Mouse (Mus musculus) liver, postnatal 0 days (tissue): ENCODE data around the gene Mbnl2. TPM values are rescaled to one million over a fixed set of nuclear protein-coding genes. Genes with fewer than 3 reads are reported as not detected.

Experiments used
- ATAC-seq: fragments of 200-750 bp; cut with Nextera tagmentation; 2 replicates; pipeline ENCODE4 v1.8.0; 2017; ENCODE audit warnings: mild to moderate bottlenecking, moderate library complexity
- DNase-seq: peaks from one replicate; pipeline ENCODE4 v3.0.0-alpha.2; 2016
- H3K27ac ChIP-seq: fragments of 300-500 bp; sonication (generic); 2 replicates; pipeline ENCODE4 v1.5.1; 2014; ENCODE audit warnings: antibody characterized with exemption, moderate library complexity, mild to moderate bottlenecking, low read depth
- H3K27me3 ChIP-seq: fragments of 300-500 bp; sonication (generic); 2 replicates; pipeline ENCODE4 v1.6.1; 2014; ENCODE audit warnings: low read length, control low read depth, mixed read lengths; ENCODE audit not compliant: insufficient read depth
- H3K36me3 ChIP-seq: fragments of 300-500 bp; sonication (generic); replicated peaks from 2 replicates; pipeline ENCODE4 v1.6.1; 2014; ENCODE audit warnings: mild to moderate bottlenecking, control low read depth, low read length, moderate library complexity, mixed read lengths; ENCODE audit not compliant: insufficient read depth
- H3K4me1 ChIP-seq: fragments of 300-500 bp; sonication (generic); 2 replicates; pipeline ENCODE4 v1.6.1; 2014; ENCODE audit warnings: antibody characterized with exemption, mild to moderate bottlenecking, control low read depth; ENCODE audit not compliant: insufficient read depth
- H3K4me2 ChIP-seq: fragments of 300-500 bp; sonication (generic); 2 replicates; pipeline ENCODE4 v1.6.1; 2014; ENCODE audit warnings: low read depth, mild to moderate bottlenecking, low read length, moderate library complexity, mixed read lengths
- H3K4me3 ChIP-seq: fragments of 300-500 bp; sonication (generic); 2 replicates; pipeline ENCODE4 v1.5.1; 2014; ENCODE audit warnings: low read depth, low read length
- H3K9ac ChIP-seq: fragments of 300-500 bp; sonication (generic); replicated peaks from 2 replicates; pipeline ENCODE4 v1.6.1; 2014; ENCODE audit warnings: mild to moderate bottlenecking, moderate library complexity
- H3K9me3 ChIP-seq: fragments of 300-500 bp; sonication (generic); 2 replicates; pipeline ENCODE4 v1.6.1; 2016; ENCODE audit warnings: mild to moderate bottlenecking, control low read depth, low read length, mixed read lengths
- CTCF ChIP-seq: sonication (generic); IDR thresholded peaks from 2 replicates; pipeline ENCODE4 v1.5.1; 2016; ENCODE audit warnings: antibody characterized with exemption, low read depth
- EP300 ChIP-seq: IDR thresholded peaks from 2 replicates; pipeline ENCODE4 v1.6.1; 2016; ENCODE audit warnings: antibody characterized with exemption, low read depth, mild to moderate bottlenecking
- WGBS: fragments of 180-500 bp; shearing (Covaris S2); extraction: QIAGEN DNeasy Blood & Tissue Kit; methylation state at CpG from one replicate; pipeline ENCODE4 v1.1.7; 2014; ENCODE audit not compliant: insufficient replicate concordance; 5-methylcytosine and 5-hydroxymethylcytosine counted together
- polyA plus RNA-seq: library from polyadenylated mRNA; unstranded; fragments of >200 nt; fragmentation: Nextera tagmentation; extraction: Ambion mirVana; gene quantifications from 2 replicates; pipeline ENCODE4 v1.2.1, GENCODE M21; 2015

Gene Mbnl2
- polyA plus RNA-seq, 1 experiment from 2014 or later = 16.9 TPM

DNA sequence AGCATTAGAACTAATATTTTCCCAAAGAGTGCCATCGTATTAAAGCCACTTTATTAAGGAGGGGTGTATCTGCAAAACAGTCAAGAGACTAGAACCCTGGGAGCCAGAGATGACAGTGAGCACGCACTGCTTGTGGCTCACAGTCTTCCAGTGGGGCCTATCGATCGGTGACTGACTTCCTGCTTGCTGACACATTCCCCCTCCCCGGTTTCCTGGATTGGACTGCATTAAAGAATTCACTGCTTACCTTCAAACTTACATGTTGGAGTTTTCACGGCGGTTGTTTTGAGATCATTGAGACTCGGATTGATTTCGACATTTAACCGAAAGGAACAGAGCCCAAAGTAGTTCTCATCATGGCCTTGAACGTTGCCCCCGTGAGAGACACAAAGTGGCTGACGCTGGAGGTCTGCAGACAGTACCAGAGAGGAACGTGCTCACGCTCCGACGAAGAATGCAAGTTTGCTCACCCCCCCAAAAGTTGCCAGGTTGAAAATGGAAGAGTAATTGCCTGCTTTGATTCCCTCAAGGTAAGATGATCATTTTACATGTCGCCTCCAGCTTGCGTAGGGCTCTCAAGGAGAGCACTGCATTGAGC lies 49.5 kb downstream of the Mbnl2 start:
- no peaks in the 10 kb centered on the region for H3K27me3 ChIP-seq
- ATAC-seq (no peak), DNase-seq (no peak)
- 0 out of 2 replicates have a peak overlapping the region, but pooled peaks have one; percentile 23 for H3K27ac ChIP-seq
- no peak overlapping the region for H3K4me3 ChIP-seq
- 47% methylated on average over 19 of the region's 19 CpGs for WGBS
- H3K36me3 ChIP-seq = peaks cover 6% of the 10 kb centered on the region; the same call in 1 of the 2 replicates
- H3K9ac ChIP-seq = no peak overlapping the region
- TF ChIP-seq CTCF = no peak
- TF ChIP-seq EP300 = no peak
- no peaks in the 10 kb centered on the region for H3K9me3 ChIP-seq
- H3K4me1 ChIP-seq = peaks cover 16% of the 10 kb centered on the region
- H3K4me2 ChIP-seq = 0 out of 2 replicates have a peak overlapping the region, but pooled peaks have one; percentile 20

DNA sequence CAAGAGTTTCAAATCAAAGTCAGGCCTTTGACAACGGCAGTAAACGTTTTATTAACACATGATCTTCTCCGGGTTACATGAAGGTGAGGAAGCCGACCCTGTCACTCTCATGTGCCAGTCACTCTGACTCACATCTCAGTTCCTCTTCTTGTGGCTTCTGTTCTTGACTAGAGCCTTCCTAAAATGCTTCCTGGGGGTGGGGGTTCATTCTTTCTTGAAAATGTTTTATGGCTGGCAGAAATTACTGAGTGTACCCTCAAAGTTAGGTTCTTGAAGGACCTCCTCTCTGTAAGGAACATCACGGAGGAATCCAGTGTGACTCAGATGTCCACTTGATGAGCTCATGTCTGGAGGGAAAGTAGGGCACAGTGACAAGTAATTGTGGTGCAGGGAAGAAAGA lies 50.2 kb downstream of the Mbnl2 start:
- Histone ChIP-seq H3K27me3 (no peaks in the 10 kb centered on the region), H3K27ac (no peak overlapping the region), H3K4me3 (no peak overlapping the region), H3K9ac (no peak overlapping the region), H3K4me1 (peaks cover 16% of the 10 kb centered on the region), H3K4me2 (no peak overlapping the region), H3K36me3 (peaks cover 7% of the 10 kb centered on the region; the same call in 1 of the 2 replicates), H3K9me3 (no peaks in the 10 kb centered on the region)
- ATAC-seq (peak; percentile 30; the same call in 1 of the 2 replicates), DNase-seq (no peak)
- WGBS = 31% methylated on average over 5 of the region's 5 CpGs
- no peak for TF ChIP-seq EP300
- TF ChIP-seq CTCF = no peak

DNA sequence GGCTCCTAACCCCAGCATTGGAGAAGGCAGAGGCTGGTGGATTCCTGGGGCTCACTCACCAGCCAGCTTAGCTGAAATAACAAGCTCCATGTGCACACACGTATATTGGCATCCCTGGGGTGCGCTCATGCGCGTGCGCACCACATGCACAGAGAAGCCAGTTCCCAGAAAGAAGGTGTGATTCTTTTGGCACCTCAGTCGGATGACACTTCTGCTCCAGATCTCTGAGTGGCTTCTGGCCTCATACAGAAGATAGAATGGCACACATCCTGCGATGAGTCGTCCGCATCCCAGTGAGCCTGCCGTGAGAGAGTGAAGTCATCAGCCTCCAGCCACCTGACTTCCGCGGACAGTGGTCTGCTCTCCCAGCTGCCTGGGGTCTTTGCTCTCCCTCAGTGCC lies 55.0 kb downstream of the Mbnl2 start:
- Histone ChIP-seq H3K4me3 (no peak overlapping the region), H3K4me1 (peaks cover 12% of the 10 kb centered on the region; the same call in 1 of the 2 replicates), H3K27me3 (no peaks in the 10 kb centered on the region), H3K4me2 (no peak overlapping the region), H3K9me3 (no peaks in the 10 kb centered on the region), H3K27ac (no peak overlapping the region), H3K36me3 (peaks cover 8% of the 10 kb centered on the region; the same call in 1 of the 2 replicates), H3K9ac (no peak overlapping the region)
- ATAC-seq (no peak), DNase-seq (no peak)
- TF ChIP-seq CTCF = no peak
- WGBS = 75% methylated on average over 12 of the region's 12 CpGs

DNA sequence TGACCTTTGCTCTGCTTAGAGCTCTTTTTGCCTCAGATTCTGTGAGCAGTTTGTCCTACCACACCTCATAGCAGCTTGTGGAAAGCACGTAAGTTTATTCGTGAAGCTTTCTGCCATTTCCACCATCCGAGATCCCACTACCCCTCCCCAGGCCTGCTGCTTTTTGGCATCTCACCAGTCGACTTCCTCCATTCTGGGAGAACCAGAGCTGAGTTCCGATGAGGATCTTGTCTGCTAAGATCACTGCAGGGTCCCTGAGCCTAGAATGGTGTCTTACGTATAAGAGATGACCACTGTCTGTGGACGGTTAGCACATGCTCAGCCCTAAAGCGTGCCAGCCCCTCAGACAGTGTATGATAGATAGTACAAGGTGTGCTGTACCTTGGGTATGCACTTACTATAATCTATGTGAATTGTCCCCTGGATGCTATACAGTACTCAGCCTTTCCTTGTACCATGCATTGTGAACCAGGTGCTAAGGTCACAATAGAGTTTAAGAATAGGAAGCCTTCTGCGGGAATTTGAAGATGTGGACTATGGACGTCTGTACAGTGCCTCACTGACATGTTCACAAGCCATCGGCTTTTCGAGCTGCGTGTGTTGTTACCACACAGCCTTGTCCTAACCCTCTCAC lies 55.5 kb downstream of the Mbnl2 start:
- Histone ChIP-seq H3K4me1 (peaks cover 10% of the 10 kb centered on the region), H3K9ac (no peak overlapping the region), H3K27me3 (no peaks in the 10 kb centered on the region), H3K9me3 (no peaks in the 10 kb centered on the region), H3K4me2 (no peak overlapping the region), H3K27ac (no peak overlapping the region), H3K36me3 (peaks cover 8% of the 10 kb centered on the region; the same call in 1 of the 2 replicates), H3K4me3 (no peak overlapping the region)
- DNase-seq (no peak), ATAC-seq (no peak)
- TF ChIP-seq CTCF (no peak), EP300 (no peak)
- WGBS = 80% methylated on average over 13 of the region's 13 CpGs

DNA sequence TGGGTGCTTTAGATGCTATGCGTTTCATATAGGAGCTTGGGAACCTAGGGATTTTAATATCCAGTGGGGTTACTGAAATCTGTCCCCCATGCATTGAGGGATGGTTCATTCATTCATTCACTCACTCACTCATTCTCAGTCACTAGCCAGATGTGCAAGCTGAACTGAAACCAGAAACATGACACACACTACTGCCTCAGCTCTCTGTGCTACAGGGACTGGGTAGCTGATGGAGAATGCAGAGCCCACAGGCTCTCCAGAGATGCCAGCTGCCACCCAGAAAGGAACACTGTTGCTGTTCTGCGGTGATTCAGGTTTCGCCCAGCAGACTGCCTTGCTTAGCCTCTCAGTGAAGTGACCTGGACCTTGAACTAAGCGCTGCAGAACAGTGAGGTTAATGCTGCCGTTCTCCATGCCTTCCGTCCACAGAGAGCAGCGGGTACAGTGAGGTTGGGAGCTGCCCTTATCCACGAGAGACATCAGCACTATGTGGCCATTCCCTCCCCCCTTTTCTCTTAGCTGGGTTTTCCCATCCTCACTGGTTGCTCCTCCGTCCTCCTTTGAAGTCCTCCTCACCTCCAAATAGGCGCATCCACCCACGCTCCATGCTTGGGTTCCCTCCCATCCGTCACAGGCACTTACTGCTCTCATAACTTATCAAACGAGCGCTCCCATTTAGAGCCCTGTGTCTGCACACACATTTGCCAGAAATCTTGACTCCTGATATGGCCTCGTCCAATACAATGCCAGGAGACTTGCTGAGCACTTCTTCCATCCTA lies 58.2 kb downstream of the Mbnl2 start:
- 70% methylated on average over 15 of the region's 15 CpGs for whole genome bisulfite sequencing
- H3K27me3 ChIP-seq = no peaks in the 10 kb centered on the region
- H3K9ac ChIP-seq = no peak overlapping the region
- no peak overlapping the region for H3K27ac ChIP-seq
- DNase-seq (no peak), ATAC-seq (peak; percentile 36; the same call in 1 of the 2 replicates)
- H3K4me1 ChIP-seq = peaks cover 21% of the 10 kb centered on the region
- no peaks in the 10 kb centered on the region for H3K9me3 ChIP-seq
- H3K4me2 ChIP-seq = no peak overlapping the region
- no peak overlapping the region for H3K4me3 ChIP-seq
- H3K36me3 ChIP-seq = peaks cover 4% of the 10 kb centered on the region; the same call in 1 of the 2 replicates
- TF ChIP-seq CTCF (no peak), EP300 (no peak)

DNA sequence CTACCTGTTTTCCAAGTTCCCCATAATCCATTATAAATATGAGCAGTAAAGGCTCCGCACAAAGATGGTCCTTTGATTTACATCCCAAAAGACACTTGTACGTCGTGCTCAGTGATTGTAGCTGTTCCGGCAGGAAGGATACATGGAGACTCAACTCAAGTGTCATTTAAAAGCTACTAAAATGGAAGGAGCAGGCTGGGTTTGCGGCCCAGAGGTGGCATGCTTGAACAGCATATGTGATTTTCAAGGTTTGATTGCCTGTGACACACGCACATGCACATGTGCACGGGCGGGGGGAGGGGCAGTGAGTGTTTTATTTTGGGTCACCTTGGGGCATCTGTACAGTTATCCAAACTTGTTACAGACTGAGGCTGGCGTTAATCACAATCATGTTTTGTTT lies 59.9 kb downstream of the Mbnl2 start:
- DNase-seq (no peak), ATAC-seq (no peak)
- Histone ChIP-seq H3K4me3 (no peak overlapping the region), H3K36me3 (peaks cover 4% of the 10 kb centered on the region; the same call in 1 of the 2 replicates), H3K4me2 (no peak overlapping the region), H3K9me3 (no peaks in the 10 kb centered on the region), H3K27me3 (no peaks in the 10 kb centered on the region), H3K27ac (no peak overlapping the region), H3K4me1 (peaks cover 21% of the 10 kb centered on the region), H3K9ac (no peak overlapping the region)
- TF ChIP-seq EP300 = no peak
- TF ChIP-seq CTCF = no peak
- 82% methylated on average over 9 of the region's 9 CpGs for WGBS
